Mouse (Mus musculus) activated CD4-positive, CD25-positive, alpha-beta regulatory T cell, adult 4 months (primary cell): ENCODE measurements at regions not wholly inside any gene's neighbourhood (a gene's known extent, or its start where the extent isn't known, plus 50 kb on each side); places are given as distances from the start of the nearest gene placed in this dataset.
A peak's percentile ranks its signal among the peaks of the same experiment; 100 is the strongest.

Source experiments
- ATAC-seq: one replicate; pipeline ENCODE4 v1.8.0; 2017

GRCm38 (mm10) chr8:35189695-35190094, 575.9 kb upstream of the Gm19410 start:
- ATAC-seq = no peak

- no peak for ATAC-seq
These were observed 573.1 kb upstream of the Gm19410 start for GRCm38 (mm10) chr8:35192515-35192914.

GRCm38 (mm10) chr8:35193771-35194170, 571.8 kb upstream of the Gm19410 start:
- no peak for ATAC-seq

GRCm38 (mm10) chr8:35196189-35196588, 569.4 kb upstream of the Gm19410 start:
- no peak for ATAC-seq

- ATAC-seq = no peak
These were observed 566.8 kb upstream of the Gm19410 start for GRCm38 (mm10) chr8:35198766-35199165.

- no peak for ATAC-seq
These were observed 564.2 kb upstream of the Gm19410 start for GRCm38 (mm10) chr8:35201416-35201815.

GRCm38 (mm10) chr8:35204971-35205370, 560.6 kb upstream of the Gm19410 start:
- no peak for ATAC-seq

GRCm38 (mm10) chr8:35205536-35205935, 560.1 kb upstream of the Gm19410 start:
- ATAC-seq = no peak

- no peak for ATAC-seq
These were observed 559.3 kb upstream of the Gm19410 start for GRCm38 (mm10) chr8:35206271-35206670.

- peak; percentile 92 for ATAC-seq
These were observed 557.2 kb upstream of the Gm19410 start for GRCm38 (mm10) chr8:35208357-35208756.

- ATAC-seq = no peak
These were observed 553.8 kb upstream of the Gm19410 start for GRCm38 (mm10) chr8:35211506-35212452.

GRCm38 (mm10) chr8:35213515-35213914, 552.1 kb upstream of the Gm19410 start:
- no peak for ATAC-seq

- no peak for ATAC-seq
These were observed 548.0 kb upstream of the Gm19410 start for GRCm38 (mm10) chr8:35217604-35218003.

- ATAC-seq = no peak
These were observed 547.3 kb upstream of the Gm19410 start for GRCm38 (mm10) chr8:35218327-35218726.

GRCm38 (mm10) chr8:35224053-35224924, 541.3 kb upstream of the Gm19410 start:
- ATAC-seq = no peak

- ATAC-seq = no peak
These were observed 540.7 kb upstream of the Gm19410 start for GRCm38 (mm10) chr8:35224925-35225244.

- no peak for ATAC-seq
These were observed 538.5 kb upstream of the Gm19410 start for GRCm38 (mm10) chr8:35227079-35227478.

GRCm38 (mm10) chr8:35228449-35228848, 537.1 kb upstream of the Gm19410 start:
- ATAC-seq = no peak

GRCm38 (mm10) chr8:35233520-35234186, 531.9 kb upstream of the Gm19410 start:
- ATAC-seq = no peak

- ATAC-seq = no peak
These were observed 531.2 kb upstream of the Gm19410 start for GRCm38 (mm10) chr8:35234436-35234835.

GRCm38 (mm10) chr8:35235815-35236509, 529.6 kb upstream of the Gm19410 start:
- ATAC-seq = no peak

- no peak for ATAC-seq
These were observed 528.3 kb upstream of the Gm19410 start for GRCm38 (mm10) chr8:35237279-35237678.
